Mouse (Mus musculus) heart, embryonic 11.5 days (tissue): Measurements from ENCODE around the gene B4galnt1. TPM values are rescaled to one million over a fixed set of nuclear protein-coding genes. Genes with fewer than 3 reads are reported as not detected.

Experiments
- ATAC-seq: fragments of 200-750 bp; cut with Nextera tagmentation; replicated peaks from 2 replicates; pipeline ENCODE4 v1.8.0; 2017; ENCODE audit warnings: moderate library complexity; ENCODE audit not compliant: insufficient number of reproducible peaks, low FRiP score, low TSS enrichment
- H3K27ac ChIP-seq: fragments of 300-500 bp; sonication (generic); 2 replicates; pipeline ENCODE4 v1.5.1; 2014; ENCODE audit warnings: mild to moderate bottlenecking, low read depth, low read length
- H3K27me3 ChIP-seq: fragments of 300-500 bp; sonication (generic); 2 replicates; pipeline ENCODE4 v1.6.1; 2014; ENCODE audit warnings: mild to moderate bottlenecking, low read length, mixed read lengths; ENCODE audit not compliant: control insufficient read depth, insufficient read depth
- H3K36me3 ChIP-seq: fragments of 300-500 bp; sonication (generic); 2 replicates; pipeline ENCODE4 v1.6.1; 2014; ENCODE audit warnings: mild to moderate bottlenecking, low read length, moderate library complexity, mixed read lengths; ENCODE audit not compliant: control insufficient read depth, insufficient read depth
- H3K4me1 ChIP-seq: fragments of 300-500 bp; sonication (generic); 2 replicates; pipeline ENCODE4 v1.6.1; 2014; ENCODE audit warnings: low read length; ENCODE audit not compliant: control insufficient read depth, insufficient read depth
- H3K4me2 ChIP-seq: fragments of 300-500 bp; sonication (generic); 2 replicates; pipeline ENCODE4 v1.6.1; 2014; ENCODE audit warnings: mild to moderate bottlenecking, moderate library complexity
- H3K4me3 ChIP-seq: fragments of 300-500 bp; sonication (generic); 2 replicates; pipeline ENCODE4 v1.5.1; 2014; ENCODE audit warnings: low read depth, low read length
- H3K9ac ChIP-seq: fragments of 300-500 bp; sonication (generic); 2 replicates; pipeline ENCODE4 v1.6.1; 2014; ENCODE audit warnings: mild to moderate bottlenecking, low read depth, low read length, moderate library complexity
- H3K9me3 ChIP-seq: fragments of 300-500 bp; sonication (generic); replicated peaks from 2 replicates; pipeline ENCODE4 v1.6.1; 2016; ENCODE audit warnings: low read length; ENCODE audit not compliant: control insufficient read depth
- WGBS: fragments of 180-500 bp; shearing (Covaris S2); extraction: QIAGEN DNeasy Blood & Tissue Kit; methylation state at CpG from one replicate; pipeline ENCODE4 v1.1.7; 2014; ENCODE audit not compliant: insufficient replicate concordance; 5-methylcytosine and 5-hydroxymethylcytosine counted together
- polyA plus RNA-seq: library from polyadenylated mRNA; unstranded; fragments of >200 nt; fragmentation: Nextera tagmentation; extraction: Ambion mirVana; gene quantifications from 2 replicates; pipeline ENCODE4 v1.2.1, GENCODE M21; 2014

The B4galnt1 gene
- 1.6 and 1.8 TPM in 2 replicates for polyA plus RNA-seq

- peak; percentile 37 for ATAC-seq
- Histone ChIP-seq H3K9me3 (no peaks in the 10 kb centered on the region), H3K27me3 (peaks cover 62% of the 10 kb centered on the region), H3K4me3 (peak within 1 kb of the TSS; percentile 58), H3K4me2 (peak within 1 kb of the TSS; percentile 84), H3K36me3 (no peaks in the 10 kb centered on the region), H3K4me1 (peaks cover 19% of the 10 kb centered on the region), H3K27ac (no peak within 1 kb of the TSS), H3K9ac (peak within 1 kb of the TSS; percentile 61; the same call in 1 of the 2 replicates)
- WGBS: 3% methylated on average over 50 of the region's 52 CpGs
Observed at GRCm38 (mm10) chr10:127164631-127165353, at the start of gene B4galnt1. B4galnt1 (plus strand) TSS chr10:127165225.

GRCm38 (mm10) chr10:127118470-127118869, 46.6 kb upstream of the B4galnt1 start:
- no peak overlapping the region for H3K4me3 ChIP-seq
- H3K4me2 ChIP-seq: no peak overlapping the region
- no peaks in the 10 kb centered on the region for H3K27me3 ChIP-seq
- no peak overlapping the region for H3K27ac ChIP-seq
- H3K4me1 ChIP-seq: peaks cover 10% of the 10 kb centered on the region
- no peak overlapping the region for H3K9ac ChIP-seq
- peaks cover 19% of the 10 kb centered on the region for H3K36me3 ChIP-seq
- no peaks in the 10 kb centered on the region for H3K9me3 ChIP-seq
- 89% methylated on average over 11 of the region's 11 CpGs for WGBS
- no peak for ATAC-seq

GRCm38 (mm10) chr10:127119229-127119628, 45.8 kb upstream of the B4galnt1 start:
- peaks cover 19% of the 10 kb centered on the region for H3K36me3 ChIP-seq
- no peak overlapping the region for H3K9ac ChIP-seq
- H3K4me2 ChIP-seq: no peak overlapping the region
- no peaks in the 10 kb centered on the region for H3K27me3 ChIP-seq
- peaks cover 10% of the 10 kb centered on the region for H3K4me1 ChIP-seq
- ATAC-seq: no peak
- H3K27ac ChIP-seq: no peak overlapping the region
- WGBS: 87% methylated on average over 10 of the region's 10 CpGs
- no peaks in the 10 kb centered on the region for H3K9me3 ChIP-seq
- no peak overlapping the region for H3K4me3 ChIP-seq

GRCm38 (mm10) chr10:127120301-127121065, 44.5 kb upstream of the B4galnt1 start:
- Histone ChIP-seq H3K27ac (no peak overlapping the region), H3K4me1 (peaks cover 10% of the 10 kb centered on the region), H3K9ac (peak overlapping the region; percentile 79), H3K4me3 (peak overlapping the region; percentile 82), H3K27me3 (no peaks in the 10 kb centered on the region), H3K4me2 (peak overlapping the region; percentile 98), H3K36me3 (peaks cover 19% of the 10 kb centered on the region), H3K9me3 (no peaks in the 10 kb centered on the region)
- WGBS: 4% methylated on average over 34 of the region's 34 CpGs
- ATAC-seq: no peak

GRCm38 (mm10) chr10:127121066-127121477, 44.0 kb upstream of the B4galnt1 start, which contains the start of gene Os9:
Os9 (minus strand) TSS chr10:127121131.
- no peaks in the 10 kb centered on the region for H3K9me3 ChIP-seq
- peak within 1 kb of the TSS; percentile 98 for H3K4me2 ChIP-seq
- H3K9ac ChIP-seq: peak within 1 kb of the TSS; percentile 79
- no peaks in the 10 kb centered on the region for H3K27me3 ChIP-seq
- peak within 1 kb of the TSS; percentile 82 for H3K4me3 ChIP-seq
- WGBS: under 1% methylated on average over 19 of the region's 19 CpGs
- ATAC-seq: peak; percentile 96
- no peak within 1 kb of the TSS for H3K27ac ChIP-seq
- peaks cover 14% of the 10 kb centered on the region for H3K36me3 ChIP-seq
- peaks cover 10% of the 10 kb centered on the region for H3K4me1 ChIP-seq

GRCm38 (mm10) chr10:127122018-127122417, 43.0 kb upstream of the B4galnt1 start:
- H3K4me2 ChIP-seq: no peak overlapping the region
- no peak for ATAC-seq

GRCm38 (mm10) chr10:127122784-127123435, 42.1 kb upstream of the B4galnt1 start:
- Histone ChIP-seq H3K9ac (0 out of 2 replicates have a peak overlapping the region, but pooled peaks have one; percentile 18), H3K9me3 (no peaks in the 10 kb centered on the region), H3K27ac (no peak overlapping the region), H3K4me2 (peak overlapping the region; percentile 68), H3K4me1 (peaks cover 10% of the 10 kb centered on the region), H3K27me3 (no peaks in the 10 kb centered on the region), H3K4me3 (peak overlapping the region; percentile 18), H3K36me3 (peaks cover 6% of the 10 kb centered on the region; the same call in 1 of the 2 replicates)
- 10% methylated on average over 13 of the region's 13 CpGs for WGBS
- ATAC-seq: no peak

More at GRCm38 (mm10) chr10:127122018-127122417, 43.0 kb upstream of the B4galnt1 start:
- Histone ChIP-seq H3K27me3 (no peaks in the 10 kb centered on the region), H3K9ac (no peak overlapping the region), H3K4me1 (peaks cover 10% of the 10 kb centered on the region), H3K36me3 (peaks cover 13% of the 10 kb centered on the region; the same call in 1 of the 2 replicates), H3K4me3 (no peak overlapping the region), H3K27ac (no peak overlapping the region), H3K9me3 (no peaks in the 10 kb centered on the region)
- WGBS: 68% methylated on average over 3 of the region's 3 CpGs

GRCm38 (mm10) chr10:127123436-127123805, 41.6 kb upstream of the B4galnt1 start:
- Histone ChIP-seq H3K4me2 (peak overlapping the region; percentile 68), H3K36me3 (peaks cover 6% of the 10 kb centered on the region; the same call in 1 of the 2 replicates), H3K9ac (0 out of 2 replicates have a peak overlapping the region, but pooled peaks have one; percentile 18), H3K4me3 (peak overlapping the region; percentile 18), H3K27ac (no peak overlapping the region), H3K27me3 (no peaks in the 10 kb centered on the region), H3K9me3 (no peaks in the 10 kb centered on the region), H3K4me1 (peaks cover 10% of the 10 kb centered on the region)
- ATAC-seq: no peak
- 13% methylated on average over 4 of the region's 4 CpGs for WGBS
